Mouse (Mus musculus) urinary bladder, postnatal 36 days (tissue): ENCODE data around the gene Adgrg3.
"Not testable (repeated sequence)": the region's sequence is repeated elsewhere in the genome, so short reads cannot be mapped to it uniquely, and the experiment has no call there.

Experiments used
- DNase-seq, 2 experiments: peaks; one replicate each; pipeline ENCODE4 v3.0.0; 2022; ENCODE audit warnings: low spot score in 2 of 2, mixed read lengths in 1 of 2

Adgrg3 gene

DNA sequence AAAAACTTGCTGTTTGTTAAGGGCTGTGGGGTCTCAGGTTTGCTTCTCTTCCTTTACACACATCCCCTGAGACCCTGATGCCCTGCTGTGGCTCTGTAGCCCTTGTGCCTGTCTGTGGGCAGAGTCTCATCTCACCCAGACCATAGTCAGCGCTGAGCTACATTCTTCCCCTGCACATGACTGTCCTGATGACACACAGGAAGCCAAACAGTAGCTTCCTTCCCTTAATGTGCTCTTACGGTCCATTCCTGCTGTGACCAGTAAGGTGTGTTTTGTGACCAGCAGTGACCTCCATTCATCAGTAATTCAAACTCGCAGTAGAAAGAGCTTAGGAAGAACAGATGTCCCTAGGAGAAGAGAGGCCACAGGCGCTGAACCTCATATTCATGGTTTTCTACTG is 6.9 kb downstream of the Adgrg3 start:
- DNase-seq: no peak

DNA sequence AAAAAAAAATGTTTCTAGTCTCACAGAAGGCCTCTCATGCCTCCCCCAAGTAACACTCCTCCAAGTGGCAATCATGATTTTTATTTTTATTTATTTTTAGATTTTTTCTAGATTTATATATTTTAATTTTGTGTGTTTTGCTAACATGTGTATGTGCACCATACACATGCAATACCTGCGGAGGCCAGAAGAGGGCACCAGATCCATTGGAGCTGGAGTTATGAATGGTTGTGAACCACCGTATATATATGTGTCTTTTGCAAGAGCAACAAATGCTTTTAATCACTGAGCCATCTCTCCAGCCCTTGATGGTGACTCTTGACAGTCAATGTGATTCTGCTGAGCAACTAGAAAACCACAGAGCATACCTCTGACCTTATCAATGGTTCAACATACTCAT is 7.9 kb downstream of the Adgrg3 start:
- DNase-seq: no peak

GRCm38 (mm10) chr8:95028391-95028790 is 10.9 kb downstream of the Adgrg3 start:
- DNase-seq: not testable (repeated sequence)

DNA sequence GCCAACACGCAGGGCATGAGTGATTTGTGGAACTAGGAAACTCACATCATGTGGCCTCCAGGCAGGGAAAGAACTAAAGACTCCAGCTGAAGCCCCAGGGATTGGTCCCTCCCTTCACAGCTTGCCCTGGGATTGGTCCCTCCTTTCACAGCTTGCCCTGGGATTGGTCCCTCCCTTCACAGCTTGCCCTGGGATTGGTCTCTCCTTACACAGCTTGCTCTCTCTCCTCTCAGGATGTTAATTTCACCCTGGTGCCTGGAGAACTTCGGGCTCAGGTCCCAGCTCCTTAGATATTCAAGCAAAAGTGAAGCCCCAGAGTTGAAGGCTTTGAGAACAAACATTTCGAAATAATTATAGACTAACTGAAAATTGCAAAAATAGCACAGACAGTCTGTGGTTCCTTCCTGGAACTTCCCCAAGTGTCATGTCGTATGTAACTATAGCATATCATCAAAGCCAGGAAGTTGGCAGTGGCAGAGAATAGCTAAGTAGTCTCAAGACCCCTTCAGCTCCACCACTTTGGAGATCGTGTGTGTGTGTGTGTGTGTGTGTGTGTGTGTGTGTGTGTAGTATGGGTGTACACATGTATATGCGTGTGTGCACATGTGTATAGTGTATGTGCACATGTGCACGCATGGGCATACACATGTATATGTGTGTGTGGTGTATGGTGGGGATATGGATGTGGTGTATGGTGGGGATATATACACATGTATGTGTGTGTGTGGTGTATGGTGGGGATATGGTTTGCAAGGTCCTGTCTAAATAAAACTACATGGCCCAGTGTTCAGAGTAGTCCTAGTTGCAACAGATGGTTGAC is 19.8 kb downstream of the Adgrg3 start:
- DNase-seq: peak in 1 of 2 experiments; percentile 36

DNA sequence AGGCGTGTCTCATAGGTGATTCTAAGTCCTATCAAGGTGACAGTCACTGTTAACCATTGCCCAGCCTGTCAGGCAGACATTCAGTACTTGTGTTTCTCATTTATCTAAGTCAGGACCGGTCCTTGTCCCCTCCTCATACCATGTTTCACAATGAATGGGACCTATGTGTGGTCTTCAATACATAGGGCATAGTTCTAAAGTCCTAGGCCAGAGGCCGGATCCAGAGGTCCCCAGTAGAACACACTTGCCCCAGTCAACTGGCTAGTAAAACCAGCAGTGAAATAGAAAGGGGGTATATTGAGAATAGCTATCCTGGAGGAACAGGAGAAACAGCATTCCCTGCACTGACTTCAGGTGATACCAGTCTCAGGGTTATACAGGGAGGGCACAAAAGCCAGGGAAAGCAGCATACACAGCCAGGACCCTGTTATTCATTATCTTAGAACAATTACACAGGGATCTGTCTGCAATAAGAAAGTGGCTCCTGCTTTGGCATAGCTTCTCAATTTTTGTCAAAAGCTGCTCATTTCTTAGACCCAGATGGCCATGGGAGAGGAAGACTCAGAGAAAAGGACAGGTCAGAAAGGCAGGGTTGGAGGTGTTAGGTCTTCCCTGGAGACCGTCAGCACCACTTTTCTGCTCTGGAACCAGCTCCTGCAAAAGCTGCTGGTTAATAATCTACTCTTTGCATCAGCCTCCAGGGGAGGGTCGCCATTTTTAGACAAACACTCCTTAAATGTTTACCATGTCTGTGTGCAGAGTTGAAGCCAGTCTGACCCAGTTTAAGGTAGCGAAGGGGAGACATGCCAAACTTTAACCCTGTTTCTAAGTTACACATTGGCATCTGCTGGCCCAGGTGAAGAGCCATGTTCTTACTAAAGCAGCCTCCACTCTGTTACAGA is 24.6 kb downstream of the Adgrg3 start:
- no peak for DNase-seq

DNA sequence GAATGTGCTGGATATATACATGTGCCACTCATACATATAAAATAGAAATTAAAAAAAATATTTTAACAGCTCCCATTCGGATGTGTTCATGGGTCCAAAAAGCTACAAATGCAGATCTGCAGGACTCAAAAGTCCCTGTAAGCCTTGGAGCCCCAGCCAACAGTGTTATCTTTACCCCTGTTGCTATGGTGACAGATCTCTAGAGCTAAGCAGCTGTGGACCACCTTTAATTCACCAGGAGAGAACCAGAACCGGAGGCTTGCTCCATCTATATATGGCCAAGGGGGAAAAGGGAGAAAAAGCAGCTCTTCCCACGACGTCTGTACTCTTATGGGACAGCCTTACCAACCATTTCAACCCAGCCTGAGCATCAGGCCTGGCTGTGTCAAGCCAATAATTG is 27.3 kb downstream of the Adgrg3 start:
- no peak for DNase-seq

DNA sequence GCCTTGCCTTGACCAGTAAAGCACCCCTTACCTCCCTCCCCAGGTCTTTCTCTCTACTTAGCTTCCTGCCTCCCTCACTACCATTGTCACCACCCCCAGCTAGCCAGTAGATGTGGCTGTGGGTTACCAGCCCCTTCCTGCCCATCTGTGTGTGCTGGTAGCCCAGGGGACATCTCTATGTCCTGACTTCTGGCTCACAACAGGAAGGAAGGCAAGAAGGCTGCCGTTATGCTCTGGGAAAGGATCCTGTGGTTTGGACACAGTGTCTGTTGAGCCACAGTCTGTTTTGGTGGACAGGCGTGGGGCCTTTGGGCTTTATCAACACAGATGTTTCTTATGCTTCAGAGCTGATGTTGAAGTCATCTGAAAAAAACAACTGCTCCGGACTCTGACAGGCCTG is 29.5 kb downstream of the Adgrg3 start:
- DNase-seq: no peak

DNA sequence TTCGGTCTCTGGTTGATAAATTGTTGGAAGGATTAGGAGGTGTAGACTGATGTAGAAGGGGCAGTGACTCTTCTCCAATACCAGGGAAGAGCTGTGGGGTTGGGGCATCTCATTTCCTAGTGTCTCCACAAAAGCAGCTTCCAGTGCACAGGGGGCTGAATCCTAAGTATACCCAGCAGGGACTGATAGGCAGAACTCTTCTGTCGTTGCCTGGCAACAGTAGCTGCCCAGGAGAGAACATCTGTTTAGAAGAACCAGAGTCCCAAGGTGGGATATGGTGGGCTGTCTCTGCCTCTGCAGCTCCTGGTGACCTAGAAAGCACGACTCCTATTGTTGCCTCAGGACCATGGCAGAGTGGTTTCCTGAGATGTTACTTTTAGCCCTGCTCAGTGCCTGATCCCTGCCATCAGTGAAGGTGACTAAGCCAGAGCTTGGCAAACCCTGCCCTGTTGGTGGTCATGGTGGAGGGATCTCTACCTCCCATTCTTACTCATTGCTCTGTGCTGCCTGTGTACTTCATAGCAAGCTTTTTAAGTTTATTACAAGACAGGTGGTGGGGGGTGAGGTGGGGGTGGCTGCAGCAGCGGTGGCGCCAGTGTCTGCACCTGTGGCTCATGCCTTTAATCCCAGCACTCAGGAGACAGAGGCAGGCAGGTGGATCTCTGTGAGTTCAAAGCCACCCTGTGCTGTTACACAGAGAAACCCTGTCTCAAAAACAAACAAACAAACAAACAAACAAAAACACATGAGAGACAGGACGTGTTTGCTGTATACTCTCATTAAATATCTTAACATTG is 30.6 kb downstream of the Adgrg3 start:
- no peak for DNase-seq

GRCm38 (mm10) chr8:95049636-95050035 is 32.1 kb downstream of the Adgrg3 start:
- no peak for DNase-seq

- DNase-seq: no peak
Measured at GRCm38 (mm10) chr8:95054438-95054837, 36.9 kb downstream of the Adgrg3 start.

DNA sequence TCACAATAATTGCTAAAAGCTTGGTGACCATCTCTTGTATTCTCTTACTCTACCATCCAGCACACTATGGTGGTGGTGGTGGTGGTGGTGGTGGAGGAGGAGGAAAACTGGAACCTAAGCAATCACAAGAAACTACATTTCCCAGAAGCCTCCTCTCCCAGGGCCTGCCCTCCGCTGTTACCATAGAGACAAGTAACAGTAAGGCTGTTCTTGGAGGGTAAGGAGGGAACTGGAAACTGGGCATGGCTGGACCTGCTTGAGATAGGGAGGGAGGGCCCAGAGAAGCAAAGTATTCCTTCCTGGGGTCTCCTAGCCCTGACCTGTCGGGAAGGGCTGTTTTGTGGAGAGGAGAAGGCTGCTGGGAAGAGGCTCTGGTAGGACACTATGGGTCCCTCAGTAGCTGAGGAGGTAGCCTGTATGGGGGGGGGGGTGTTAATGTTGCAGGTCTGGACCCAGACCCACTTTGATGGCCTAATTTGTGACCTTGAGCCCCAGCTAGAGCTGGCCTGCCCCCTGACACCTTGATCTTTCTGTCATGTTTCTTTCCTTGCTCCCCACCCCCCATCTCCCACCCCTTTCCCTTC is 37.5 kb downstream of the Adgrg3 start, which contains the start of gene Drc7:
Gene Drc7 (plus strand): TSS at position 177 of the 584 bp plus-strand sequence.
- DNase-seq: no peak

- DNase-seq: no peak
Measured at GRCm38 (mm10) chr8:95056414-95056813, 38.9 kb downstream of the Adgrg3 start.

DNA sequence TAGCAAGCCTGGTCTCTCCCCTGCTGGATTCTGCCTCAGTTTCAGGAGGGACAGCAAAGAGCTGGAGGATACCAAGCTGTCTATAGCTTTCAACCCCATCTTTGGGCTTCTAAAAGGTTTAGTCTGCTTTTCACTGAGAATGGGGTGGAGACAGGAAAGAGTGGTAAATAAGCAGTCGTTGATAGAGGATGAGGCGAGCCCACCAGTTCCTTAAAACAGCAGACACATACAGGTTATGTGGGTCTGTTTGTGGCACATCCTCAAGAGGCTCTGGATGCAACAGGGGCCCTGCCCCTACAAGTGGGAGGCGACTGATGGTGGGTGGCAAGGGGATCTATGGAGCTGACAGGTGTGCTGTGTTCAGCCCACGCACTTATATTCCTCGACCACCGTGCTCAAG is 41.2 kb downstream of the Adgrg3 start:
- no peak for DNase-seq

GRCm38 (mm10) chr8:95059812-95060533 is 42.5 kb downstream of the Adgrg3 start:
- no peak for DNase-seq

DNA sequence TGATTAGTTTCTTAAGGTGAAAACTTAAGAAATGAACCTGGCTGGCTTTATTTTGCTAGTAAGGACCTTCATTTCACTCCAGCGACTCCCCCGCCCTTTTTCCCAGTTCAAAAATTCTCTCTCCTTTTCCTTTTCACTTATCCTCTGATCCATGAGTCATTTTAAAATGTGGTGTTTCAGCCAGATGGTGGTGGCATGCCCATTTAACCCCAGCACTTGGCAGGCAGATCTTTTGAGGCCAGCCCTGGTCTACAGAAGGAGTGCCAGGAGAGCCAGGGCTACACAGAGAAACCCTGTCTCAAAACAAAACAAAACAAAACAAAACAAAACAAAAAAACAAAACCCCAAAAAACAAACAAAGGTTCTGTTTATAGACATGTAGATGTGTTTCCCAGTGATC is 47.0 kb downstream of the Adgrg3 start:
- no peak for DNase-seq

- DNase-seq: peak in 1 of 2 experiments; percentile 35
Measured at GRCm38 (mm10) chr8:95067582-95067981, 50.1 kb downstream of the Adgrg3 start.

DNA sequence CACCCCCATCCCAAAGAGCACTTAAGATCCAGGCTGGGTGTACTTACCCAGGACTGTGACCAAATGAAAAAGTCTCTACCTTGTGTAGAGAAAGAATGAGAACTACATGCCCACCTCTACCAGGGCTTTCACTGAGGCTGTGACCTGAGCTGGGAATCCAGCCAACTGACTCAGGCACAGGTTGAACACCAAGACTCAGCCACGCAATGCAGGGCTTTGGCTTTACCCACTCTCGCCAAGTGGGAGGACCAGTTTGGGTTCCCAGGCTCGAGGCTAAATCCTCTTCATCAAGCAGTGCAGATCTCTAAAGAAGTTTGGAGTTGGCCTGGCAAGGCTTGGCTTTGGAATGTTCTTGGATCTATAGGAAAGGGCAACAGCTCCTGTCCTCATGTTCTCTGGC is 58.0 kb downstream of the Adgrg3 start:
- DNase-seq: no peak

DNA sequence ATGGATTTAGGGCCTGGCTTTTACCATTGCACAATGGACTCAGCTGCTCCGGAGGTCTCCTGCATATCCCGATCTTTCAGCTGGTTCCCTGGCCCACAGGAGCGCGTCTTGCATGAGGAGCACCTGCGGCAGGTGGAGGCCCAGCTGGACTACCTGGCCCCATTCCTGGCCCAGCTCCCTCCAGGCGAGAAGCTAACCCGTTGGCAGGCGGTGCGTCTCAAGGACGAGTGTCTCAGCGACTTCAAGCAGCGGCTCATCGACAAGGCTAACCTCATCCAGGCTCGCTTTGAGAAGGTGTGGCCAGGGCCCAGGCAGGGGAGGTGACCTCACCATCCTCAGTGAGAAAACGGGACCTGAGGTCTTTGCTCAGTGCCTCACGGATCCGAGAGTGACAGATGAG is 58.7 kb downstream of the Adgrg3 start:
- no peak for DNase-seq

DNA sequence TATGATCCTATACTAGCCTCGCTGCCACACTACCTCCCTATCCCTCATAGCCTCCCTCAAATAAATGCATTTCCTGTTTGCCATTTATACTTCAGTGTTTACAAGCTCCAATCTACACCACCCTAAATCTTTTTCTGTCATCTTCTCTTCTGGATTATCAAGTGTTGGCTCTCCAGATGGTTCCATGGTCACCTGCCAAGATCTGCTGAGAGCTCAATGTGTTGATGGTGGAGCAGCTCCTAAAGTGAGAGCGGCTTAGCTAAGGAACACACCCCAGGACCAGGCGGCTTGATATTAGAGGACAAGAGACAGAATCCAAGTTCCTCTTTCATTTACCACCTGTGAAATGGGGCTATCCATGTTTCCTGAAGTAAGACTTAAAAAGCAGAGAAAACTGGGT is 60.6 kb downstream of the Adgrg3 start:
- no peak for DNase-seq

DNA sequence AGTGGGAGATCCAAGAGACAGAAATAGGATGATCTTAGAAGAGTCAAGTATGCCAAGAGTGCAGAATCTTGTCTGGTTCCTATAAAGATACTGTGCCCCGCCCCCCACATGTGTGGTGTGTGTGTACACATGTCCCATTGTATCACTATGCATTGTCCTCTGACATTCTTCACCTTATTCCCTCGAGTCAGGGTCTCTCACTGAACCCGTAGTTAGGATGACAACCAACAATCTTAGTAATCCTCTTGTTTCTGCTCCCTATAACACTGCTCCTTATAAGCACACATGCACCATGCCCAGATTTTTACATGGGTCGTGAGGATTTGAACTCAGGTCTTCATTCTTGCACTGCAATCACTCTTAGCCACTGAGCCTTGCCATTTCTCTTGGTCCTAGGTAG is 61.8 kb downstream of the Adgrg3 start:
- no peak for DNase-seq
